Mouse (Mus musculus): ENCODE results near the gene Cntfr. TPM values are rescaled to one million over a fixed set of nuclear protein-coding genes. Genes with fewer than 3 reads are reported as not detected.
"Not testable (repeated sequence)": the region's sequence is repeated elsewhere in the genome, so short reads cannot be mapped to it uniquely, and the experiment has no call there.

Gene Cntfr
- polyA plus RNA-seq, 1 experiment from 2014 or later, result 6.0 TPM

GRCm38 (mm10) chr4:41700224-41700623 lies 3.3 kb upstream of the Cntfr start:
- H3K4me2 ChIP-seq; H3K4me1 ChIP-seq (replicated peaks; ENCODE audit: control insufficient read depth, insufficient read depth, low read length); H3K9ac ChIP-seq (ENCODE audit: low read depth, low read length); H3K27ac ChIP-seq (ENCODE audit: low read depth, low read length); H3K9me3 ChIP-seq (ENCODE audit: control insufficient read depth, low read length); ATAC-seq (replicated peaks; ENCODE audit: low FRiP score); H3K4me3 ChIP-seq (ENCODE audit: low read depth, low read length); H3K36me3 ChIP-seq (ENCODE audit: control insufficient read depth, insufficient read depth, low read length); H3K27me3 ChIP-seq (replicated peaks; ENCODE audit: control insufficient read depth, insufficient read depth, low read length); DNase-seq (ENCODE audit: low spot score): not testable (repeated sequence)
- WGBS, result 85% methylated on average over 2 of the region's 8 CpGs

DNA sequence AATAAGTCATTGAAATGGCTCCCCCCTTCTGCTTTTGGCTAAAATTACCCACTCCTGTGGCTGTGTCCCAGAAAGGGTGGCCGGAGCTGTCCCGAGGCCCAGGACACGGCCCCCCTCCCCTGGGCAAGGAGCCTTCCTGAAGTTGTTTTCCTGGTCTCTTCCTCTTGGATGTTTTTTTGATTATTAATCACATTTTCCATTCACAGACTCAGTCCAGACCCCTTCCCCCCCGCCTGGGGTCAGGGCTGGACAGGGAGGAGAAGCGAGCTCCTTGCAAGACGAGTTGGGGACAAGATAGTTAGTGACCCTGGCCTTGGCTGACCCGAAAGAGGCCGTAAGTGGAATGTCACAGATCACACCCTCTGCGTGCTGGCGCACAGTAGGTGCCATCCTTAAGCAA lies 2.9 kb upstream of the Cntfr start, which contains the start of gene Il11ra1:
Gene Il11ra1, plus strand, starts transcription at position 207 of the 400 bp plus-strand sequence.
- ATAC-seq (replicated peaks; ENCODE audit: low FRiP score); H3K27me3 ChIP-seq (replicated peaks; ENCODE audit: control insufficient read depth, insufficient read depth, low read length); H3K4me1 ChIP-seq (replicated peaks; ENCODE audit: control insufficient read depth, insufficient read depth, low read length); H3K9me3 ChIP-seq (ENCODE audit: control insufficient read depth, low read length); DNase-seq (ENCODE audit: low spot score); H3K36me3 ChIP-seq (ENCODE audit: control insufficient read depth, insufficient read depth, low read length); H3K4me2 ChIP-seq; H3K4me3 ChIP-seq (ENCODE audit: low read depth, low read length); H3K9ac ChIP-seq (ENCODE audit: low read depth, low read length); H3K27ac ChIP-seq (ENCODE audit: low read depth, low read length): not testable (repeated sequence)
- 72% methylated on average over 10 of the region's 10 CpGs for WGBS

DNA sequence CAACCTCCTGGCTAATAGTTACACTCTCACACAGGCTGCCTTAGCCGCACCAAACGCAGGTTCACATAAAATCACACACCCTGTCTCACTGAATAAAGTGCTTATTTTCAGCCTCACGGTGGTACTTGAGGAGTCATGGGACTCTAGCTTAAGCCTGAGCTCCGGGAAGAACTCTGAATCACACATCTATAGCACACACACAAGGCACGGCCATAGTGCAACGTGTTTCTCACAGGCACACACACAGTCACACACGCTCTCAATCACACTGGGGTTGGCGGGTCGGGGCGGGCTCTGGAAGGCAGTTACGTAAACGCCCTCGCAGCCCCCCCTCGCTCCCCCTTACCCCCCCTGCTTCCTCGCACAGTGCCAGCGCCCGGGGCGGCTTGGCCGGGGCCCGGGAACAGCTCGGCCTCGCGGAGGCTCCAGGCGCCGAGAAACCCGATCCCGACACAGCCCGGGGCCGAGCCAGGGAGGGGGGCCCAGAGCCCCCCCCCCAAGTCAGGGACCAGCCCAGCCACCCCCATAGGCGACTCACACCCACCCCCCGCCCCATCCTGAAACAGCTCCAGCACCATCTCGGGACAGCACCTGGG lies 1.6 kb upstream of the Cntfr start:
- not testable (repeated sequence) for H3K36me3 ChIP-seq (ENCODE audit: control insufficient read depth, insufficient read depth, low read length); H3K9me3 ChIP-seq (ENCODE audit: control insufficient read depth, low read length); H3K4me2 ChIP-seq; H3K27ac ChIP-seq (ENCODE audit: low read depth, low read length); H3K9ac ChIP-seq (ENCODE audit: low read depth, low read length); H3K4me1 ChIP-seq (replicated peaks; ENCODE audit: control insufficient read depth, insufficient read depth, low read length); H3K4me3 ChIP-seq (ENCODE audit: low read depth, low read length); ATAC-seq (replicated peaks; ENCODE audit: low FRiP score); DNase-seq (ENCODE audit: low spot score); H3K27me3 ChIP-seq (replicated peaks; ENCODE audit: control insufficient read depth, insufficient read depth, low read length)
- WGBS, result 11% methylated on average over 18 of the region's 32 CpGs

DNA sequence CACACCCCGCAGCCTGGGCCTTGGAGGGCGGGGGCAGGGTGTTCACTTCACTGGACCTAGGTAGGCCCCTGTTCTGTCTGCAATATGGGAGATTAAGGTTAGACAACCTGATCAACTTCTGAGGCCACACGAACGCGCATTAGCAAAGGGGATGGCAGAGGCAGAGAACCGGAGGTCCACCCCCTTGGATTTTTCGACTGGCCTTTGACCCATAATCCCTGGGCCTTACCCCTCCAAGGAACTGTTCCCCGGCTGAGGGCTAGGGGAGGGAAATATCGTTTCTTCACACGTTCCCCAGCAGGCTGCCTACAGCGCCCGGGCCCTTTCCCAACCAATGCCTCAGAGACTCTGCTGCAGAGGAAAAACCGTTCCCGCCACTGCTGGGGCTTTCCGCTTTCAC lies 437 bp downstream of the Cntfr start:
- not testable (repeated sequence) for H3K27ac ChIP-seq (ENCODE audit: low read depth, low read length); ATAC-seq (replicated peaks; ENCODE audit: low FRiP score); DNase-seq (ENCODE audit: low spot score); H3K9ac ChIP-seq (ENCODE audit: low read depth, low read length); H3K4me1 ChIP-seq (replicated peaks; ENCODE audit: control insufficient read depth, insufficient read depth, low read length); H3K4me2 ChIP-seq; H3K36me3 ChIP-seq (ENCODE audit: control insufficient read depth, insufficient read depth, low read length); H3K9me3 ChIP-seq (ENCODE audit: control insufficient read depth, low read length); H3K4me3 ChIP-seq (ENCODE audit: low read depth, low read length)
- 3% methylated on average over 12 of the region's 15 CpGs for WGBS
- H3K27me3 ChIP-seq (replicated peaks; ENCODE audit: control insufficient read depth, insufficient read depth, low read length), result peaks cover 14% of the 10 kb centered on the region

GRCm38 (mm10) chr4:41695800-41696199 lies 1.1 kb downstream of the Cntfr start:
- not testable (repeated sequence) for H3K4me1 ChIP-seq (replicated peaks; ENCODE audit: control insufficient read depth, insufficient read depth, low read length); DNase-seq (ENCODE audit: low spot score); ATAC-seq (replicated peaks; ENCODE audit: low FRiP score); H3K9ac ChIP-seq (ENCODE audit: low read depth, low read length); H3K27ac ChIP-seq (ENCODE audit: low read depth, low read length); H3K36me3 ChIP-seq (ENCODE audit: control insufficient read depth, insufficient read depth, low read length); H3K4me3 ChIP-seq (ENCODE audit: low read depth, low read length); H3K4me2 ChIP-seq; H3K9me3 ChIP-seq (ENCODE audit: control insufficient read depth, low read length)
- H3K27me3 ChIP-seq (replicated peaks; ENCODE audit: control insufficient read depth, insufficient read depth, low read length), result peaks cover 14% of the 10 kb centered on the region
- 7% methylated on average over 15 of the region's 38 CpGs for WGBS

DNA sequence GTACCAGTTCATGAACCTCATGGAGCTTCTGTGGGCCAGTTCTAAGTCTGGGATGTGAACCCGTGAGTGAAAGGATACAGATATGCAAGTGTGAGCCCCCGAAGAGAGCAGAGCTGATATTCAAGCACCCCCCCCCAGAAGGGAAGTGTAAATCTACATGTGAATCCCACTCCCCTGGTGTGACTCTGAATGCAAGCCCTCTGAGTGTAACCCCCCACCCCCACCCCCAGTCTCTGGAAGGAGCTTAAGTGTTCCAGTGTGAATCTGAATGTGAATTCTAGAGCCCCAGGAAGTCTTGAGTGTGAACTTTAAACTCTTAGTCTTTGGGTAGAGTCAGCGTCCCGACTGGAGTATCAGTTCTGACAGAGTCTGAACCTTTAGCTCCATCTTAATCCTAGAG lies 3.4 kb downstream of the Cntfr start:
- not testable (repeated sequence) for H3K36me3 ChIP-seq (ENCODE audit: control insufficient read depth, insufficient read depth, low read length); H3K27ac ChIP-seq (ENCODE audit: low read depth, low read length); H3K4me3 ChIP-seq (ENCODE audit: low read depth, low read length); H3K4me2 ChIP-seq; H3K9me3 ChIP-seq (ENCODE audit: control insufficient read depth, low read length); H3K9ac ChIP-seq (ENCODE audit: low read depth, low read length); DNase-seq (ENCODE audit: low spot score); H3K4me1 ChIP-seq (replicated peaks; ENCODE audit: control insufficient read depth, insufficient read depth, low read length); ATAC-seq (replicated peaks; ENCODE audit: low FRiP score)
- peaks cover 14% of the 10 kb centered on the region for H3K27me3 ChIP-seq (replicated peaks; ENCODE audit: control insufficient read depth, insufficient read depth, low read length)
- WGBS, result 10% methylated on average over 4 of the region's 4 CpGs

DNA sequence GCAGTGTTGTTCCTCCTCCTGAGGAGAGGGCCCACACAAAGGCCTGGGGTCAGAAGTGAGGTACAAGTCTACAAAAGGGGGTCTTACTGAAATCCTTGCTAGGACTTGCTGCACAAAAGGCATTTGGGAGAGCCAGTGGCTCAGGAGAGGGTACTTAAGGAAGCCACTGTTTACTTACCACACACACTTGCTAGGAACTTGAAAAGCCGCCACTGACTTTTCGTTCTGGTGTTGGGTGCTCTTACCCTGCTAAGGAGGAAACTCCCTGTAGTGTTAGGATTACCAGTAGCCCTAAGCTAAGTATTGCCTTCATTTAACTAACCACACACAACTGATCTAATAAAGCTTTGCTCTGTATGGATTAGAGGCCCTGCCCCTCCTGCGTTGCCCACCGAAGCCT lies 6.9 kb downstream of the Cntfr start:
- not testable (repeated sequence) for H3K36me3 ChIP-seq (ENCODE audit: control insufficient read depth, insufficient read depth, low read length); ATAC-seq (replicated peaks; ENCODE audit: low FRiP score); H3K27me3 ChIP-seq (replicated peaks; ENCODE audit: control insufficient read depth, insufficient read depth, low read length); H3K9ac ChIP-seq (ENCODE audit: low read depth, low read length); H3K27ac ChIP-seq (ENCODE audit: low read depth, low read length); H3K4me1 ChIP-seq (replicated peaks; ENCODE audit: control insufficient read depth, insufficient read depth, low read length); H3K4me2 ChIP-seq; DNase-seq (ENCODE audit: low spot score); H3K4me3 ChIP-seq (ENCODE audit: low read depth, low read length); H3K9me3 ChIP-seq (ENCODE audit: control insufficient read depth, low read length)
- WGBS, result no CpG with 5 or more reads among the region's 4 CpGs

- ATAC-seq (replicated peaks; ENCODE audit: low FRiP score); H3K27ac ChIP-seq (ENCODE audit: low read depth, low read length): not testable (repeated sequence)
- WGBS, result 71% methylated on average over 1 of the region's 1 CpGs
Observed at GRCm38 (mm10) chr4:41688562-41688961, 8.3 kb downstream of the Cntfr start.

GRCm38 (mm10) chr4:41685882-41686492 lies 10.9 kb downstream of the Cntfr start:
- H3K36me3 ChIP-seq (ENCODE audit: control insufficient read depth, insufficient read depth, low read length); H3K27ac ChIP-seq (ENCODE audit: low read depth, low read length); ATAC-seq (replicated peaks; ENCODE audit: low FRiP score); H3K4me3 ChIP-seq (ENCODE audit: low read depth, low read length); DNase-seq (ENCODE audit: low spot score); H3K9ac ChIP-seq (ENCODE audit: low read depth, low read length); H3K4me1 ChIP-seq (replicated peaks; ENCODE audit: control insufficient read depth, insufficient read depth, low read length); H3K4me2 ChIP-seq; H3K9me3 ChIP-seq (ENCODE audit: control insufficient read depth, low read length): not testable (repeated sequence)
- WGBS, result 60% methylated on average over 9 of the region's 10 CpGs
- peaks cover 19% of the 10 kb centered on the region for H3K27me3 ChIP-seq (replicated peaks; ENCODE audit: control insufficient read depth, insufficient read depth, low read length)

More at GRCm38 (mm10) chr4:41688562-41688961, 8.3 kb downstream of the Cntfr start:
- H3K4me3 ChIP-seq (ENCODE audit: low read depth, low read length); H3K4me2 ChIP-seq; H3K36me3 ChIP-seq (ENCODE audit: control insufficient read depth, insufficient read depth, low read length); H3K9me3 ChIP-seq (ENCODE audit: control insufficient read depth, low read length); H3K4me1 ChIP-seq (replicated peaks; ENCODE audit: control insufficient read depth, insufficient read depth, low read length); DNase-seq (ENCODE audit: low spot score); H3K9ac ChIP-seq (ENCODE audit: low read depth, low read length): not testable (repeated sequence)
- H3K27me3 ChIP-seq (replicated peaks; ENCODE audit: control insufficient read depth, insufficient read depth, low read length), result peaks cover 13% of the 10 kb centered on the region
